Mouse (Mus musculus): ENCODE data around the gene Pth1r. TPM values are rescaled to one million over a fixed set of nuclear protein-coding genes. Genes with fewer than 3 reads are reported as not detected.

The Pth1r gene
- polyA plus RNA-seq, 1 experiment, result 11.0 TPM

DNA sequence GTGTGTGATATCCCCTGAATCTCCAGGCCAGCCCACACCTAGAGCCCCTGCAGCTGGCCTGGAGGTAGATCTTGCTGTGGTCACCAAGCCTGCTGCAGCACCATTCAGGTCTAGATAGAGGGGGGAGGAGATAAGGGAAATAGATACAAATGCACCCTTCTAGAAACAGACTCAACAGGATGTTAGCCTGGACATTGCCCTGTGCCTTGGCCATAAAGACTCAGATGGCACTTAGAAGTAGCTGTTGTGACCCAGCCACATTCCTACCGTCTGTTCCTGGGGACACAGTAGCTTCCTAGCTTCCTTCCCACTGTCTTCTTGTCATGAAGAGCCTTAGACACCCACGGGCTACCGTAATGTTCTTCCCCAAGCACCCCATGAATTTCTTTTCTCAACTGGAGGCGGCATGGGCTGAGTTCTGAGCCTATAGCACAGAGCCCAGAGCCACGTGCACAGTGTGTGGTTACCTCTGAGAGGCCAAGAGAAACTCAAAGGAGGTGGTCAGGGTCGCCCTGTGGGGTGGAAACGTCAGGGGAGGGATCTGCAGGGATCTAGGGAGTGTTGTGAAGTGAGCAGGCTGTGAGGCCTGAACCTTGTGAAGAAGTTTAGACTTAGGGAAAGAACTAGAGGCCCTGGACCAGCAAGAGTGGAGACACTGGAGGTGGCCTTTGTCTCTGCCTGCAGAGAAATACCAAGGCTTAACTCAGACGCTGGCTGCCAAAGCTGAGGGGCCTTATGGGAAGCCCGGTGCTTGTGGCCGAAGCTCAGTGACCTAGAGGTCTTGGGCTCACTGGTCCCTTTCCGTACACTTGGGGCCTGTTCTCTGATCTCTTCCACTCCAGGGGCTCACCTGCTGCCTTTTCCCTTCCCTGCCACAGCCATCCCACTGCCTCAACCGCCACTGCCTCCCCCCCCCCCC lies 45.6 kb downstream of the Pth1r start:
- Histone ChIP-seq H3K4me3 (ENCODE audit: extremely low read depth, insufficient read depth, insufficient read length) (no peak overlapping the region), H3K27me3 (ENCODE audit: control insufficient read depth, insufficient read depth, low read length) (no peaks in the 10 kb centered on the region), H3K4me1 (ENCODE audit: control insufficient read depth, insufficient read depth, insufficient read length) (0 out of 2 replicates have a peak, but pooled peaks cover 1% of the 10 kb centered on the region), H3K27ac (ENCODE audit: insufficient read depth, low read length) (no peak overlapping the region), H3K36me3 (ENCODE audit: control insufficient read depth, insufficient read depth, low read length) (peaks cover 1% of the 10 kb centered on the region; the same call in 1 of the 2 replicates)
- DNase-seq (ENCODE audit: low read depth in 1 of 2, low spot score in 2 of 2), result no peak
- 91% methylated on average over 12 of the region's 12 CpGs for WGBS
- no peak for TF ChIP-seq POLR2A (IDR thresholded peaks at IDR 0.05; ENCODE audit: low read depth, low read length)
- TF ChIP-seq CTCF (IDR thresholded peaks at IDR 0.05; ENCODE audit: extremely low read depth, insufficient read depth, insufficient read length, insufficient replicate concordance), result no peak

DNA sequence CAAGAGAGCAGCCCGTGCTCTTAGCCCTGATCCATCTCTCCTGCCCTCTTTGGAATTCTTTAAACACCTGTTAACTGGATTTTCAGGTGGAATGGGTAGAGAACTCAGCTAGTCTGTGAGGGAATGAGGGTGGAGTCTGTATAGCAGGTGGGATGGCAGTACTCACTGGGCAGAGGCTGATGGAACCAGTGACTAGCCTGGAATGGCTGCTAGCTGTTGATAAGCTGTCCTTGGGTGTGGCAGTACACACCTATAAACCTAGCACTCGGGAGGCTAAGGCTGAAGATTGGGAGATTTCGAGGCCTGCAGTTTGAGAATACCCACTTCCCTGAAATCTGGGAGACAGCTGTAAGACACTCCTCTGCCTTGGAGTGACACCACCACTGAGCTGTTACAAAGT lies 47.4 kb downstream of the Pth1r start:
- TF ChIP-seq CTCF (IDR thresholded peaks at IDR 0.05; ENCODE audit: extremely low read depth, insufficient read depth, insufficient read length, insufficient replicate concordance) (no peak), POLR2A (IDR thresholded peaks at IDR 0.05; ENCODE audit: low read depth, low read length) (no peak)
- Histone ChIP-seq H3K4me1 (ENCODE audit: control insufficient read depth, insufficient read depth, insufficient read length) (no peaks in the 10 kb centered on the region), H3K4me3 (ENCODE audit: extremely low read depth, insufficient read depth, insufficient read length) (no peak overlapping the region), H3K36me3 (ENCODE audit: control insufficient read depth, insufficient read depth, low read length) (peaks cover 5% of the 10 kb centered on the region; the same call in 1 of the 2 replicates), H3K27ac (ENCODE audit: insufficient read depth, low read length) (no peak overlapping the region), H3K27me3 (ENCODE audit: control insufficient read depth, insufficient read depth, low read length) (no peaks in the 10 kb centered on the region)
- WGBS, result 87% methylated on average over 3 of the region's 3 CpGs
- DNase-seq (ENCODE audit: low read depth in 1 of 2, low spot score in 2 of 2), result no peak

DNA sequence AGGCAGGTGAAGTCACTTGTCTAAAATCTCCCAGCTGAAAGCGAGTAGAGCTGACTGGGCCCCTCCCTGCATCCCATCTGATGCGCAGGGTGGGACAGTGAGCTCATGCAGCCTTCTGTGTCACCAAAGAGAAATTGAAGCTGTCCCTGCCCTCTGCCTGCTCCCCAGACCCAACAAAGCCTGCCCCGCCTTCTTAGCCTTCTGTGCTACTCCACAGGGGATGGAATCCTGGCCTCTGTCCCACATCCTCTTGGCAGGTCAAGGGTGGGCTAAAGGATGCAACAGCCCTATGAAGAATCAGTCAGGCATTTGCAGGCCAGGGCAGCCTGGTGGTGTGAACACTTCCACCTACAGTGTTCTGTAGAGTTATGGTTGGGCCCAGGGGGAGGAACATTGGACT lies 49.5 kb downstream of the Pth1r start:
- H3K4me1 ChIP-seq (ENCODE audit: control insufficient read depth, insufficient read depth, insufficient read length), result no peaks in the 10 kb centered on the region
- H3K36me3 ChIP-seq (ENCODE audit: control insufficient read depth, insufficient read depth, low read length), result peaks cover 12% of the 10 kb centered on the region
- no peak for DNase-seq (ENCODE audit: low read depth in 1 of 2, low spot score in 2 of 2)
- H3K27ac ChIP-seq (ENCODE audit: insufficient read depth, low read length), result no peak overlapping the region
- 78% methylated on average over 3 of the region's 3 CpGs for WGBS
- H3K27me3 ChIP-seq (ENCODE audit: control insufficient read depth, insufficient read depth, low read length), result no peaks in the 10 kb centered on the region
- TF ChIP-seq POLR2A (IDR thresholded peaks at IDR 0.05; ENCODE audit: low read depth, low read length) (no peak), CTCF (IDR thresholded peaks at IDR 0.05; ENCODE audit: extremely low read depth, insufficient read depth, insufficient read length, insufficient replicate concordance) (no peak)
- H3K4me3 ChIP-seq (ENCODE audit: extremely low read depth, insufficient read depth, insufficient read length), result no peak overlapping the region

DNA sequence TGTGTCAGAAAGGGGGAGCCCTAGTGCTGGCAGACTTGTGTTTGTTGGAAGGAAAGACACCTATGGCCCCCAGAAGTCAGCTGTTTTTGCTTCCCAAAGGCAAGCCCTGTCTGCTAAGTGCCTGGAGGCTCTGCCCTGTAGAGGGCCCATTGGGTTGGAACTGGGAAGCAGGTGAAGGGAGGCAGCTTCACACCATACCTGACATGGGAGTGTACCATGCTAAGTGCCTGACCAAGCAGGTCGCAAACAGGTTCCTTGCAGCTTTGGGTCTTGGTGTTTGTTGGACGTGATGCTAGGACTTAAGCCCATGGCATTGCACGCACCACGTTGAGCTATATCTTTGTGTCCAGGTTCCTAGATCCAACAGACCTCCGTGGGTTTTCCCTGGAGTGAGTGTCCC lies 50.5 kb downstream of the Pth1r start:
- 94% methylated on average over 5 of the region's 5 CpGs for WGBS
- Histone ChIP-seq H3K4me1 (ENCODE audit: control insufficient read depth, insufficient read depth, insufficient read length) (no peaks in the 10 kb centered on the region), H3K4me3 (ENCODE audit: extremely low read depth, insufficient read depth, insufficient read length) (no peak overlapping the region), H3K27me3 (ENCODE audit: control insufficient read depth, insufficient read depth, low read length) (no peaks in the 10 kb centered on the region), H3K36me3 (ENCODE audit: control insufficient read depth, insufficient read depth, low read length) (peaks cover 14% of the 10 kb centered on the region), H3K27ac (ENCODE audit: insufficient read depth, low read length) (no peak overlapping the region)
- no peak for DNase-seq (ENCODE audit: low read depth in 1 of 2, low spot score in 2 of 2)
- no peak for TF ChIP-seq CTCF (IDR thresholded peaks at IDR 0.05; ENCODE audit: extremely low read depth, insufficient read depth, insufficient read length, insufficient replicate concordance)
- no peak for TF ChIP-seq POLR2A (IDR thresholded peaks at IDR 0.05; ENCODE audit: low read depth, low read length)

DNA sequence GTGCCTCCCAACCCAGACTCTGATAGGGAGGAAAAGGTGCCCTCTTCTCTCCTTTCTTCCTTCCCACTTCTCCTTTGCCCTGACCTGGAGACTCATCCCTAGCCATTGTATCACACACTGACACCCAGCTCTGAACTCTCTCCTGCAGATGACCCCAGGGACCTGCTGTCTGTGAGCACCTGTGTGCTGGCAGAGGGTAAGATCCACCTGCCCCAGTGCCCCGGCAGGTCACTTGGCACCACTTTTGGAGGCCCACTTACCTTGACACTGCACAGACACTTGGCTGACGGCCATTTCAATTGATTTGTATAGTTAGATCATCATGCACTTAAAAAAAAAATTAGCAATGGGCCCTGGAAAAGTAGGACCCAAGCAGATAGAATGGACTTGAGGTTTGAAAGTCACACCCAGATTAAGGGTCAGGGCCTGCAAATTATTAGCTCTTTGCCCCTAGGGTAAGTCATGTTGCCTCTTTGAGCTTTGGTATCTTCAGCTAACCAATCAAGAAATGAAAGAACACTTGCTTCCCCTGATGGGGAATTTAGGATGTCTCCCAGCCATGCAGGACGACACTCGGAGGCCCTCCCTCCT lies 51.7 kb downstream of the Pth1r start:
- no peak for DNase-seq (ENCODE audit: low read depth in 1 of 2, low spot score in 2 of 2)
- no peak overlapping the region for H3K27ac ChIP-seq (ENCODE audit: insufficient read depth, low read length)

DNA sequence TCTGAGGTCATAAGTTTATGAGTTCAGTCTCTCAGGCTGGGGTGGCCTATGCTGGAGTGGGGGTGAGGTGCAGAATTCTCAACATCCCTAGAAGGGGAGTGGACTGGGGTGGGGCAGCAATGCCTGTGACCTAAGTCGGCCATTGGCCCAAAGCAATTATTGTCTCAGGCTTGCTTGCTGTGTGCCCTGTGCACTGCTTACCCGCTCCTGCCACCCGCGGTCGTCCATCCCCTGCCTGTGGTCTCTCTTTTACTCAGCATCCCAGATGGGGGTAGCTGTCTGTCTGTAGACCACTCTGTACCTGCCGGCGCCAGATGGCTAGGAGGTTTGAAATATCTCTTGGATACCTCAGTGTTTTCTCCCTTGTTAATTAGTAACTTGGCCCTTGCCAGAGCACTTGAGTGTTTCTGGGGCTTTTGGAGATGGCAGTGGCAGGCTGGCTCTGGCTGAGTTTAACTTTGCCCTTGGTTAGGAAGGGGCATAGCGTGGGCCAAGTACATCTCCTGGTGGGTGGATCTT lies 57.6 kb downstream of the Pth1r start:
- H3K27me3 ChIP-seq (ENCODE audit: control insufficient read depth, insufficient read depth, low read length), result no peaks in the 10 kb centered on the region
- no peak for DNase-seq (ENCODE audit: low read depth in 1 of 2, low spot score in 2 of 2)
- H3K4me3 ChIP-seq (ENCODE audit: extremely low read depth, insufficient read depth, insufficient read length), result no peak overlapping the region
- peaks cover 15% of the 10 kb centered on the region; the same call in 1 of the 2 replicates for H3K4me1 ChIP-seq (ENCODE audit: control insufficient read depth, insufficient read depth, insufficient read length)
- TF ChIP-seq POLR2A (IDR thresholded peaks at IDR 0.05; ENCODE audit: low read depth, low read length) (no peak), CTCF (IDR thresholded peaks at IDR 0.05; ENCODE audit: extremely low read depth, insufficient read depth, insufficient read length, insufficient replicate concordance) (no peak)
- WGBS, result 93% methylated on average over 8 of the region's 8 CpGs
- H3K27ac ChIP-seq (ENCODE audit: insufficient read depth, low read length), result no peak overlapping the region
- H3K36me3 ChIP-seq (ENCODE audit: control insufficient read depth, insufficient read depth, low read length), result peaks cover 7% of the 10 kb centered on the region

More for the DNA sequence above, 51.7 kb downstream of the Pth1r start:
- 90% methylated on average over 4 of the region's 4 CpGs for WGBS
- Histone ChIP-seq H3K27me3 (ENCODE audit: control insufficient read depth, insufficient read depth, low read length) (no peaks in the 10 kb centered on the region), H3K4me1 (ENCODE audit: control insufficient read depth, insufficient read depth, insufficient read length) (no peaks in the 10 kb centered on the region), H3K4me3 (ENCODE audit: extremely low read depth, insufficient read depth, insufficient read length) (no peak overlapping the region), H3K36me3 (ENCODE audit: control insufficient read depth, insufficient read depth, low read length) (peaks cover 12% of the 10 kb centered on the region)
- TF ChIP-seq POLR2A (IDR thresholded peaks at IDR 0.05; ENCODE audit: low read depth, low read length) (no peak), CTCF (IDR thresholded peaks at IDR 0.05; ENCODE audit: extremely low read depth, insufficient read depth, insufficient read length, insufficient replicate concordance) (no peak)

Measured in spleen, adult 2 months (tissue).